Mouse (Mus musculus): ENCODE measurements around the gene Hdac2.

DNA sequence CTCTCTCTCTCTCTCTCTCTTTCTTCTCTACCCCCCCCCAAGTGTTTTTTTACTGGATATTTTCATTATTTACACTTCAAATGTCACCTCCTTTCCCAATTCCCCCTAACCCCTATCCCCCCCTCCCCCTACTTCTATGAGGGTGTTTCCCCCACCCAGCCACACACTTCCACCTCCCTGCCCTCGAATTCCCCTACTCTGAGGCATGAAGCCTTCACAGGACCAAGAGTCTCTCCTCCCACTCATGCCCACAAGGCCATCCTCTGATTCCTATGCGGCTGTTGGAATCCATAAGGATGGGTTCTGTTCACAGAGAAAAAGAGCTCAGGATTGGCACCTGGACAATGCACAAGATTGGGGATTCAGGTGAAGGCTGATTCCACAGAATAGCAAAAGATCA lies 38.1 kb upstream of the Hdac2 start:
- TF ChIP-seq CTCF (conservative IDR thresholded peaks at IDR 0.05; ENCODE audit: insufficient read depth, insufficient read length, low read depth, low read length) (no peak), POLR2A (IDR thresholded peaks at IDR 0.05; ENCODE audit: low read depth, low read length) (no peak)

All from kidney, adult 2 months (tissue).